Mouse (Mus musculus) frontal cortex, postnatal 14 days (tissue): ENCODE measurements around the gene Cdk2ap2.
"Not testable (repeated sequence)": the region's sequence is repeated elsewhere in the genome, so short reads cannot be mapped to it uniquely, and the experiment has no call there.

ENCODE experiments used
- DNase-seq, 2 experiments: peaks; one replicate each; pipeline ENCODE4 v3.0.0; 2022; ENCODE audit warnings: low spot score in 2 of 2

Gene Cdk2ap2

DNA sequence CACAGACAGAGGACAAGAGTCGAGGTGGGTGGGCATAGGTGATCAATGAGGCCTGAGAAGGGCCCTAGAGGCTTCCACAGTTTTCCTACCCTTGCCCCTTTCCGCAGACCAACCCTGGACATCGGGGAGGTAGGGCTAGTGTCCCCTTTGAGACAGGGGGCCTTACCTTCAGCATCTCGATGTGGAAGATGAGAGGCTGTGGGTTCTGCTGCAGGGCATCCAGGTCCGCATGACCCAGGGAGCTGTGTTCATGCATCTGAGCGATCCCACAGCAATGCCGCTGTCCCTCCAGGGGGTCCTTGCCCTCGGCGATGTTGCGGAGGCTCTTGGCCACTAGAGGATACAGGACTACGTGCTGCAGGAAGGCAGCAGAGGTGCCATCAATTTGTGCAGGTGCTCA is 18.8 kb downstream of the Cdk2ap2 start:
- no peak for DNase-seq

DNA sequence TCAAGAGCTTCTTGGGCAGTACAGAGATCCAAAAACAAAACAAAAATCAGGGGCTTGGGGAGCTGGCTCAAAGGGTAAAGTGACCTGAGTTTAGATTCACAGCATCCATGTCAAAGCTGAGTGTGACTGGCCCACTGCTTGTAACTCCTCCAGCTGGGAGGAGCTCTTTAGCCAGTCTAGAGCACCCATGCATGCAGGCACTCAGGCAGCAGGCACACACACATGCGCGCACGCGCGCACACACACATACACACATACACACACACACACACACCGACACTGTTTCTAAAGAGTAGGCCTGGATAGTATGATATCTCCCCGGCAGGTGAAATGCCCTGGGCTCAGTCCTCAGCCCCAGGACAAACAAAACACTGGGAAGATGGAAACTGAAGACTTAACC is 20.0 kb downstream of the Cdk2ap2 start:
- no peak for DNase-seq

- DNase-seq: no peak
These were observed 21.4 kb downstream of the Cdk2ap2 start for GRCm38 (mm10) chr19:4118350-4118749.

GRCm38 (mm10) chr19:4119716-4120487 is 22.9 kb downstream of the Cdk2ap2 start:
- DNase-seq: no peak

DNA sequence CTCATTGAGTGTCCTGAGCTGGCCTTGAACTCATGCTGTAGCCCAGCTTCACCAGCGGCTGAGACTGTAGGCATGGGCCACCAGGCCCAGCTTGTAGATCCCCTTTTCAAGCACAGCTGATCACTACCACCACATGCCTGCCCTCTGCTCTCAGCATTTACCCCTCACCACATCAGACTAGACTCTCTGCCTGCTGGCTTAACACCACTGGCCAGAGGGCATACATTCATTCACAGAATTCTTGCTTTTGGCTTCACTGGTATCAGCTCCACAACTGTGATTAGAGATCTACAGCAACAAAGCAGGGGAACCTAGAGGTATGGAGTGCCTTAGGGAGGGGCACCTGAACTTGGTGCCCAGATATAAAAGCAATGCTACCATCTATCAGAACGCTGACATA is 23.5 kb downstream of the Cdk2ap2 start:
- no peak for DNase-seq

DNA sequence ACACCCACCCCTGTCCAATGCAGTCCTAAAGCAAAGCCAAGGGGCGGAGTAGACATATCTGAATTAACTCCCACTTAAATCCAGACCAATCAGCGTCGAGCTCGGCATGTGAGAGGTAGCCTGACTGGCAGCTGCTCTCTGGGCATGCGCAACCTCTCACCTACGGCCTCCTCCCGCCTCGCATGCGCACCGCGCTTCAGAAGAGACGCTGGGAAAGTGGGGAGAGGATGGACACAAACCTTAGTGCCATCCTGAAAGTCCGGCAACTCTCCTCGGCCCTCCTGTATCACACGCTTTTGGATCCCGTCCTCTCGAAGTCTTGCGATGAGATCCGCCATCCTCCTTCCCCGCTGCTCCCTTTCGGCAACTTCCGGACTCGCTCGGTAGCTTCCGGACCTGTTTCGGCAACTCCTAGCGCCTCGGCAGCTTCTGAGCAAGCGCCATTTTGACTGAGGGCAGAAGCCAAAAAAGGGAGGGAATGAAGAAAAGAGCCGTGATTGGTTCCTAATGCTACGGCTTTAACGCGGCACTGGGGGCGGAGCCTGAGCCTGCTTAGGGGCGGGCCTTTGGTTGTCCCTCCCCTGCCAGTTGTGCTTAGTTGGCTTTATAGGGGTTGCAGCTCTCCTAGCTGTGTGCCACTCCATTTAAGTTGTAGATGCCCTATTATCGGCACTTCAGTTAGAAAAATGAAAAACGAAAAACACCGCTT is 24.3 kb downstream of the Cdk2ap2 start:
- peak; percentile 96 to 97 for DNase-seq

- not testable (repeated sequence) for DNase-seq
These were observed 24.9 kb downstream of the Cdk2ap2 start for GRCm38 (mm10) chr19:4121896-4122295.

DNA sequence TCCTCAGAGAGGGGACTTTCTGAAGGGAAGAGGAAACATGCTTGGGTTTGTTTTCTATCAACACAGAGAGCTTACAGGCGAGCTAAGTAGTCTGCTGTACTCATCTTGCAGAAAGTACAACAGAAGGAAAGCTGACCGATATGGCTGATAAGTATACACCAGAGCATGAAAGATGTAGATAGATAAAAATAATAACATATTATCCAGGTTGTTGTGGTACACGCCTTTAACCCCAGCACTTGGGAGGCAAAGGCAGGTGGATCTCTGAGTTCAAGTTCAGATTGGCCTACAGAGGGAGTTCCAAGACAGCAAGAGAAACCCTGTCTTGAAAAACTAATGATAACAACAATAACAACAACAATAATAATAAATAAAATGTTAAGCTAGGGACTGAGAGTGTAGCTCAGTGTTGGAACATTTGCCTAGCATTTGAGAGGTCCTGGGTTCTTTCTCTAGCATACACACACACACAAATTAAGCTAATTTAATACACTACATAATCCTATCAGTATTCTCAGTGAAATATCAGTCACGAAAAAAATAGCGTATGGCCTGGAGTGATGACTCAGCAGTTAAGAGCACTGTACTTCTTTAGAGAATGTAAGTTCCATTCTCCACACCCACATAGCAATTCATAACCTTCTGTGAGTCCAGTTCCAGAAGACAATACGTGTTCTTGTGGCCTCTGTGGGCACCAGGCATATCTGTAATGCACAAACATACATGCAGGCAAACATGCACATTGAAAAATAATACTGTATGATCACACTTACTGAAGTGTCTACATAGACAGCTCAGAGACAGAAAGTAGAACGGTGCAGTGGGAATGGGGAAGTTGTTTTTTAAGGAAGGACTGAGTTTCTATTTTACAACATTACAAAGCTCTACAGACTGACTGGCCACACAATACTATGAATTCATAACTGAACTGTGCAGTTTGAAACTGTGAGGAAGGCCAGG is 25.7 kb downstream of the Cdk2ap2 start:
- DNase-seq: no peak

DNA sequence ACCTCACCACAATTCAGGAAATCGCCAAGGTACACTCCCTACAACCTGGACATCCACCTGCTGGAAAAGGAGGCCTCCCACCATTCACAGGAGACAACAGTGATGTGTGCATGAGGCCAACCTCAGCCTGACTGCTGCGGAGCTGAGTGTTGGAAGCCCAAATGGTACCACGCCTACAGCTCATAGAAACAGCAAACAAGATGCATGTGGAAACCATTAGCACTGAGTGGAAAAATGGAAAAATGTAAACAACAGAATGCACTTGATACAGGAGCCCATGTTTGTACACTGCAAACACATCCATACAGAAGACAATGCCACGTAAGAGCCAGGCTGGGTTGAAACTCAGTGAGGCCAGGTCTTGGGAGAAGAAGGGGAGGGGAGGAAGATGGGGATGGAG is 27.4 kb downstream of the Cdk2ap2 start:
- no peak for DNase-seq

- DNase-seq: not testable (repeated sequence)
These were observed 28.3 kb downstream of the Cdk2ap2 start for GRCm38 (mm10) chr19:4125268-4125667.

DNA sequence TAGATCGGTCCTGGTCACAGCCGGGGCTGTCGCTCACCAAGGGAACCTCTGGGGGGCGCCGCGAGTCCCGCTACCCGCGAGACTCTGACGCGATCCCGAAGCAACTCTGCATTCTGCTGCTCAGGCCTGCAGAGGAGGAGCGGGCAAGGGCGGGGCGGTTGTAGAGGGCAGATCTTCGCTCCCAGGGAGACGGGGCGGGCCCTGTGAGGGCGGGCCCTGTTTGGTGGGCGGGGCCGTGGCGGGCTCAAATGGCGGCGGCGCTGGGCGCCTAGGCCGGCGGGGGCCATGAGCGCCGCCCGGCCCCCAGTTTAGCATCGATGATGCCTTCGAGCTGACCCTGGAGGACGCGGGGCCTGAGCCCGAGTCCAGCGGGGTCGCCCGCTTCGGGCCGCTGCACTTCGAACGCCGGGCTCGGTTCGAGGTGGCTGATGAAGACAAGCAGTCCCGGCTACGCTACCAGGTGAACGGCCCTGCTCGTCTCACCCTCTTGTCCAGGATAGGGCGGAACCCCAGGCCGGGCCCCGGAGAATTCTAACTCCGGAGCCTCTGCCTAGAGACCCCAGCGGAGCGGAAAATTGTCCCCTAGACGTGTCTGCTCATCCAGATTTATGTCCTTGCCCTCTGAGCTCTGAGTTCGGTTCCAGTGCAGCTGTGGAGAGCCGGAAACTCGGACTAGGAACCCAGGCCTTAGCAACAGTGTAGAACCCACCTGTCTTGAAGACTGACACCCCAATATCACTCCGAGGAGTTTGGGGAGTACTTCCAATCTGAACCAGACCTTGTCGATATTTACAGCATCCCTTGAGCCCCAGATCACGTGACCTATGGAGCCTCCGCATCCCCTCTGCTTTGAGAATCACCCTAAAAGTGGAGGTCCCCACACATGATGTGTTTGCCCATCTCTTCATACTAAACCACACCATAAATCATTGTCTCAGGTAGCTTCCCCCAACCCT is 29.0 kb downstream of the Cdk2ap2 start, which contains the start of gene Aip:
Gene Aip (minus strand): TSS at position 118 of the 956 bp plus-strand sequence.
- peak; percentile 95 to 97 for DNase-seq

- no peak for DNase-seq
These were observed 29.9 kb downstream of the Cdk2ap2 start for GRCm38 (mm10) chr19:4126759-4127495.

- DNase-seq: no peak
These were observed 32.5 kb downstream of the Cdk2ap2 start for GRCm38 (mm10) chr19:4129462-4129861.

DNA sequence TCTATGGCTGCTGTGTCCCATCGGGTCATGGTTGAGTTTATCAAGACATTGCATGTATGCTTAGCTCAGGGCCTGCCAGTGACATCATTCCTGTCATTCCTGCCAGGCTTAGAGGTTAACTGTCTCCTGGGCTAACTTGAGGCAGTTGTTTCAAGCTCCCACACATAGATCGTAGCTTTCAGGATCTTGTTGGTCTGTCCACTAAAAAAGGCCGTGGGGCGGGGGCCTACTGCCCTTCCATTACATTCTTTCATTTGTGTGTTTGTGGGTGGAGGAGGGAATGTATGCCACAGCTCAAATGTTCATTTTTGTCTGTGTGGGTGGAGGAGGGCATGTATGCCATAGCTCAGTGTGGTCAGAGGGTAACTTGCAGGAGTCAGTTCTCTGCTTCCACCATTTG is 33.1 kb downstream of the Cdk2ap2 start:
- no peak for DNase-seq

DNA sequence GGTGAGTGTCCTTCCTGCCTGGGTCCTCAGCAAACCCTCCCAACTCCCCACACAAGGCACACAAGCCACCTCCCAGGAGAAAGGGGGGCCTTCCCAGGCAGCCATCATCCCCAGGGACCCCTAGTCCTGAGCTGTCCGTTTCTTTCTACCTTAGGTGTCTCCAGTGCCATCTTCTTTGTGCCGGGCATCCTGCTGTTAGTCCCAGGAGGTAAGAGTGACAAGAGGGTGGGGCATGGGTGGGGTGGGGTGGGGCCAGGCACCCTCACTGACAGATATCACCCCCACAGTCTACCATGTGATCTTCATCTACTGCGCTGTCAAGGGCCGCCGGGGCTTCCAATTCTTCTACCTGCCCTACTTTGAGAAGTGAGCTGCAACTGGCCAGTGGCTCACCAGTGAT is 34.1 kb downstream of the Cdk2ap2 start:
- DNase-seq: no peak

DNA sequence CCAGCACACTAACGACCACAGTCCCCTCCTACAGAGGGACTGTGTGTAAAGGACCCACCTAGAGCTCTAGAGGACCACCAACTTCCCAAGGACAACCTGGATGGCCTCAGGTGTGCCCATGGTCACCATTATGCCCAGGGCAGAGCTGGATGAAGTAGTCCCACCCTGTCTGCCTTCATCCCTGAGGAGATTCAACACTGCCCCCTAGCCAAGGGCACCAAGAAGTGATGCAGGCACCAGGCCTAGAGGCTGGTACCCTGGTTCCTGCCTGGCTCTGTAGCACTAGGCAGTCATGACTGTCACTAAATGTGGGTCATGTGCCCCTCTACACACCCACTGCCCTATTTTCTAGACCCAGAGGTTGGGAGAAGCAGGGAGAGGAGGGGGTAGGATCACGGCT is 34.8 kb downstream of the Cdk2ap2 start:
- no peak for DNase-seq

GRCm38 (mm10) chr19:4134354-4134753 is 37.4 kb downstream of the Cdk2ap2 start:
- no peak for DNase-seq

DNA sequence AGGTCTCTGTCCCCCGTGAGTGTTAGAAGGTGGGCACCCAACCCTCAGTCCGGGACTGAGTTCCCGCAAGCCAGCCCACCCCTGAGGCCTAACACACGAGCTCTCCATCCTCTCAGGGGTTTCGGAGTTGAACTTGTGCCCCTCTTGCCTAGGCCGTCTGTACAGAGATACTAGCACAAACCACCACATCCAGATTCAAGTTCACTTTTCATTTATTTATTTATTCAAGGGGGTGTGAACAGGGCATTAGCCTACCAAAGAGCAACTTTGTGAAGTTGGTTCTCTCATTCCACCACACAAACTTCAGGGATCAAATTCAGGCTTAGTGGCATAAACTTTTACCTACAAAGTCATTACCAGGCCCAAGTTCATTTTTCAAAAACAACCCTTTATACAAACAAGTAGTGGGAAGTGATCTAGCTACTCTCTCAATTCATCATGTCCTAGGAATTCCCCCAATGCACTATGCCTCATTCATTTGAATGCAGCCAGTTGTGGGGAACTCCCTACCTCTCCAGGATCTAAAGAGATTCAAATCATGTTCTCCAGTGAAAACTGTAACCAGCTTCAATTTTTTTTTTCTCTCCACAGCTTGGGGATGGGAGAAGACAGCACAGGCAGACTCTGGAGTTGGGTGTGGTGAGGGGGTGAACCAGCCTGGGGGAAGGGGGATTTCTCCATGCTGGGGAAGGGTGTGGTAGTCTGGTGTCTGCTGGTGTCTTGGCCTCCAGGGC is 38.4 kb downstream of the Cdk2ap2 start:
- DNase-seq: not testable (repeated sequence)

- not testable (repeated sequence) for DNase-seq
These were observed 39.0 kb downstream of the Cdk2ap2 start for GRCm38 (mm10) chr19:4135963-4136345.
